Mouse (Mus musculus) forebrain, postnatal 0 days (tissue): ENCODE results near the gene Elf5. TPM values are rescaled to one million over a fixed set of nuclear protein-coding genes. Genes with fewer than 3 reads are reported as not detected.

Source experiments
- ATAC-seq: fragments of 200-750 bp; cut with Nextera tagmentation; 2 replicates; pipeline ENCODE4 v1.8.0; 2017; ENCODE audit warnings: mild to moderate bottlenecking, moderate library complexity
- DNase-seq: peaks from one replicate; pipeline ENCODE4 v3.0.0-alpha.2; 2015
- H3K27ac ChIP-seq: fragments of 300-500 bp; sonication (generic); 2 replicates; pipeline ENCODE4 v1.5.1; 2014; ENCODE audit warnings: low read depth, mild to moderate bottlenecking, antibody characterized with exemption, low read length, moderate library complexity, mixed read lengths
- H3K27me3 ChIP-seq: fragments of 300-500 bp; sonication (generic); 2 replicates; pipeline ENCODE4 v1.6.1; 2014; ENCODE audit warnings: mild to moderate bottlenecking, low read length, mixed read lengths; ENCODE audit not compliant: insufficient read depth
- H3K36me3 ChIP-seq: fragments of 300-500 bp; sonication (generic); 2 replicates; pipeline ENCODE4 v1.6.1; 2014; ENCODE audit warnings: mild to moderate bottlenecking, moderate library complexity; ENCODE audit not compliant: insufficient read depth
- H3K4me1 ChIP-seq: fragments of 300-500 bp; sonication (generic); 2 replicates; pipeline ENCODE4 v1.6.1; 2014; ENCODE audit warnings: antibody characterized with exemption; ENCODE audit not compliant: insufficient read depth
- H3K4me2 ChIP-seq: fragments of 300-500 bp; sonication (generic); 2 replicates; pipeline ENCODE4 v1.6.1; 2014; ENCODE audit warnings: low read depth, mild to moderate bottlenecking, moderate library complexity
- H3K4me3 ChIP-seq: fragments of 300-500 bp; sonication (generic); 2 replicates; pipeline ENCODE4 v1.5.1; 2014; ENCODE audit warnings: low read depth, low read length, mixed read lengths
- H3K9ac ChIP-seq: fragments of 300-500 bp; sonication (generic); 2 replicates; pipeline ENCODE4 v1.6.1; 2014; ENCODE audit warnings: mild to moderate bottlenecking
- H3K9me3 ChIP-seq: fragments of 300-500 bp; sonication (generic); 2 replicates; pipeline ENCODE4 v1.6.1; 2016; ENCODE audit warnings: low read length
- CTCF ChIP-seq: sonication (generic); IDR thresholded peaks from 2 replicates; pipeline ENCODE4 v1.5.1; 2016; ENCODE audit warnings: antibody characterized with exemption, control low read depth, low read depth
- WGBS: fragments of 180-500 bp; shearing (Covaris S2); extraction: QIAGEN DNeasy Blood & Tissue Kit; methylation state at CpG from one replicate; pipeline ENCODE4 v1.1.7; 2014; 5-methylcytosine and 5-hydroxymethylcytosine counted together
- polyA plus RNA-seq: library from polyadenylated mRNA; unstranded; fragments of >200 nt; fragmentation: Nextera tagmentation; extraction: Ambion mirVana; gene quantifications from 2 replicates; pipeline ENCODE4 v1.2.1, GENCODE M21; 2015
- total RNA-seq: library from RNA; depleted of rRNA; stranded (reverse); fragments of >200 nt; gene quantifications from 2 replicates; pipeline ENCODE4 v1.2.3, GENCODE M21; 2014

The Elf5 gene
- total and polyA plus RNA-seq, 2 experiments from 2014 or later = not detected

DNA sequence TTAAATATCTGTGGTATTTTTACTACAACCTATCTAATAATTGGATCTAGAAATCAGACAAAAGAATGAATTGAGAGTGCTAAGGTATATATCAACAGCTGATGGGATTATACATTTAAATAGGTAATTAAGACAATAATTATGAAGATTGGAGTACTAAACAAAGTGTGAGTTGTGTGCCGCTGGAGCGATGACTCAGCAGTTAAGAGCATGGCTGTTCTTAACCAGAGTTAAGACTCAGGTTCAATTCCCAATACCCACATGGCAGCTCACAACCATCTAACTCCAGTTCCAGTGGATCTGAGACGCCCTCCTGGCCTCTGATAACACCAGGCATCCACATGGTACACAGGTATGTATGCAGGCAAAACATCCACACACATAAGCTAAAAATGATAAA, 61.9 kb downstream of the Elf5 start:
- H3K36me3 ChIP-seq = peaks cover 39% of the 10 kb centered on the region
- ATAC-seq = no peak

DNA sequence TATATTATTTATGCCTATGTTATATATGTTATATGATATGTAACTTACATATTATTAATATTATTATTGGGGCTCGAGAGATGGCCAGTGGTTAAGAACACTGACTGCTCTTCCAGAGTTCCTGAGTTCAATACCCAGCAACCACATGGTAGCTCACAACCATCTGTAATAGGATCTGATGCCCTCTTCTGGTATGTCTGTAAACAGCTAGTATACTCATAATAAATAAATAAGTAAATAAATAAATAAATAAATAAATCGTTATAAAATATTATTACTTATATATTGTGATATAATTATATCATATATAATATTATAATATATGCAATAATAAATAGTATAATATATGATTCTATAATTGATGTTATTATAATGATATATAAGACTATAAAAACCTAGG, 64.7 kb downstream of the Elf5 start:
- peaks cover 21% of the 10 kb centered on the region for H3K36me3 ChIP-seq
- no peak overlapping the region for H3K27ac ChIP-seq
- no peak overlapping the region for H3K9ac ChIP-seq
- H3K4me2 ChIP-seq = no peak overlapping the region
- WGBS = 94% methylated on average over 2 of the region's 2 CpGs
- no peak overlapping the region for H3K4me3 ChIP-seq
- DNase-seq = no peak
- no peak for TF ChIP-seq CTCF
- H3K9me3 ChIP-seq = no peaks in the 10 kb centered on the region
- H3K4me1 ChIP-seq = no peaks in the 10 kb centered on the region
- no peaks in the 10 kb centered on the region for H3K27me3 ChIP-seq
- no peak for ATAC-seq

More for the DNA sequence above, 61.9 kb downstream of the Elf5 start:
- TF ChIP-seq CTCF = no peak
- no peak for DNase-seq
- 91% methylated on average over 3 of the region's 3 CpGs for WGBS
- H3K27ac ChIP-seq = no peak overlapping the region
- H3K4me1 ChIP-seq = no peaks in the 10 kb centered on the region
- H3K9ac ChIP-seq = no peak overlapping the region
- no peaks in the 10 kb centered on the region for H3K27me3 ChIP-seq
- H3K4me2 ChIP-seq = no peak overlapping the region
- H3K4me3 ChIP-seq = no peak overlapping the region
- H3K9me3 ChIP-seq = no peaks in the 10 kb centered on the region

DNA sequence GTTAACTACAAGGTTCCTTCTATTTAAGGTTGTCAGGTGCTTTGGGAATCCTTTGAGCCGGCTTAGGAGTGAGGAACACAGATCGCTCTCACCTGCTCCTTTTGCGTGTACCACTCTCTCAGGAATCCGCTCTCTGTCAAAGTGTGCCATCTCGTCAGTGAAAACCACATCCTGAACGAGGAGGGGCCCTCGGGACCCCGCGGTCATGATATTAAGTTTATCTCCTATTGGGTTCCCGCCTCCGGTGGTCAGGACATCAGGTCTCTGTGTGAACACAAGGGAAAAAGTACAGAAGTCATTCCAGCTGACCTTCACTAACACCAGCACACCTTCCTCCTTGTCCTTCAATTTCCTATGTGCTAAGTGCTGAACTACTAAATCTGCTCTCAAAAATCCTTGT, 65.2 kb downstream of the Elf5 start:
- H3K4me1 ChIP-seq = no peaks in the 10 kb centered on the region
- ATAC-seq = no peak

DNA sequence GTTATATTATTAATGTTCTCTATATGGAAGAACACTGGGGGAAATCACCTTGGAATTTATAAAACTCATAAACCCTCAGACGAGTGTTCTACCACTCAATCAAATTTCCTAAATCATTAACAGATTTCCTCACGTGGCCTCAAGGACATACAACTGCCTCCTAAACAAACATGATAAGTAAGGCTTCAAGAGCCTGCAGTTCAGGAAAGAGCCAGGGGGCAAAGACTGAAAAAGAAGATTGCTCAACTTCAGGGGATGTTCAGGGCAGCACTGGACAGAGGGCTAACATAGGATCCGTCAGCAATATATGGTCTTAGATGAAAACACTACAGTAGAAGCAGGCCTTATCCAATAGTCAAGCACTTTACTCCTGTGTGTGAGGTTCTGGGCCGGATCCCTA, 66.0 kb downstream of the Elf5 start:
- Histone ChIP-seq H3K4me1 (no peaks in the 10 kb centered on the region), H3K4me3 (no peak overlapping the region), H3K27me3 (no peaks in the 10 kb centered on the region), H3K9me3 (no peaks in the 10 kb centered on the region), H3K9ac (no peak overlapping the region), H3K36me3 (peaks cover 17% of the 10 kb centered on the region), H3K27ac (no peak overlapping the region), H3K4me2 (no peak overlapping the region)
- WGBS = 88% methylated on average over 4 of the region's 4 CpGs
- no peak for DNase-seq
- TF ChIP-seq CTCF = no peak
- no peak for ATAC-seq

More for the DNA sequence above, 65.2 kb downstream of the Elf5 start:
- no peak overlapping the region for H3K27ac ChIP-seq
- DNase-seq = no peak
- no peak overlapping the region for H3K9ac ChIP-seq
- no peaks in the 10 kb centered on the region for H3K9me3 ChIP-seq
- no peak for TF ChIP-seq CTCF
- H3K4me3 ChIP-seq = no peak overlapping the region
- H3K36me3 ChIP-seq = peaks cover 17% of the 10 kb centered on the region
- H3K4me2 ChIP-seq = no peak overlapping the region
- no peaks in the 10 kb centered on the region for H3K27me3 ChIP-seq
- whole genome bisulfite sequencing = 93% methylated on average over 11 of the region's 11 CpGs

DNA sequence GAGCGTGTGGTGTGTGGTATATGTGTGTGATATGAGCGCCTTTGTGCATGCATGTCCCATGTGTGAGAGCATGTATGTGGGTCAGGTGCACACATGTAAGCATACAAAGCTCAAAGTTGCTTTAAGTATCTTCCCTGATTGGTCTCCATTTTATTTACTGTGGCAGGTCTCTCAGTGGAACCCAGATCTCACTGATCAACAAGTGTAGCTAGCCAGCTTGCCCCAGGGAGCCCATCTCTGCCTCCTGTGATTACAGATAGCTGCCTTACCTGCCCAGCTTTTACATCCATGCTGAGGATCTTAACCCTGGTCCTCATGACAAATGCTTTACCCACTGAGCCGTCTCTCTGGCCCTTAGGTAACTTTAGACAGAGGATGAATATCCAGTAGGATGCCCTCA, 66.8 kb downstream of the Elf5 start:
- DNase-seq = no peak
- no peak overlapping the region for H3K27ac ChIP-seq
- H3K27me3 ChIP-seq = no peaks in the 10 kb centered on the region
- peaks cover 1% of the 10 kb centered on the region; the same call in 1 of the 2 replicates for H3K4me1 ChIP-seq
- no peak for ATAC-seq
- TF ChIP-seq CTCF = no peak
- 96% methylated on average over 3 of the region's 3 CpGs for WGBS
- no peak overlapping the region for H3K9ac ChIP-seq
- no peak overlapping the region for H3K4me2 ChIP-seq
- no peak overlapping the region for H3K4me3 ChIP-seq
- H3K9me3 ChIP-seq = no peaks in the 10 kb centered on the region
- H3K36me3 ChIP-seq = peaks cover 11% of the 10 kb centered on the region

DNA sequence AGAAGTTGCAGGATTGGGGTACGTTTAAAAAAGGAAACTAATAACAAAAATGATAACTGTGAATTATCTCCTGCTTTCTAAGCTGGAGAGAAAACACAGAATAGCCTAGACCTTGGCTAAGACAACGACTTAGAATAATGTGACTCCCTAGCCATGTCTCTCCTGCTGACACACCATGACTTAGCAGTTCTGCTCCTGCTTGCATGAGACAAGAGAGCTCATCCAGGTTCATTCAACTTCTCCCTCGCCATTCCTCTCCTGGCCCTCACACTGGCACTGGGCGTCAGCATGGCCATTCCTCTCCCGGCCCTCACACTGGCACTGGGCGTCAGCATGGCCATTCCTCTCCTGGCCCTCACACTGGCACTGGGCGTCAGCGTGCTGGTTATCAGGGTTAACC, 68.8 kb downstream of the Elf5 start:
- Histone ChIP-seq H3K4me2 (no peak overlapping the region), H3K27me3 (no peaks in the 10 kb centered on the region), H3K27ac (no peak overlapping the region), H3K4me3 (no peak overlapping the region), H3K4me1 (peaks cover 11% of the 10 kb centered on the region; the same call in 1 of the 2 replicates), H3K9me3 (no peaks in the 10 kb centered on the region), H3K36me3 (no peaks in the 10 kb centered on the region), H3K9ac (no peak overlapping the region)
- DNase-seq = no peak
- ATAC-seq = no peak
- 91% methylated on average over 8 of the region's 8 CpGs for WGBS
- TF ChIP-seq CTCF = no peak

DNA sequence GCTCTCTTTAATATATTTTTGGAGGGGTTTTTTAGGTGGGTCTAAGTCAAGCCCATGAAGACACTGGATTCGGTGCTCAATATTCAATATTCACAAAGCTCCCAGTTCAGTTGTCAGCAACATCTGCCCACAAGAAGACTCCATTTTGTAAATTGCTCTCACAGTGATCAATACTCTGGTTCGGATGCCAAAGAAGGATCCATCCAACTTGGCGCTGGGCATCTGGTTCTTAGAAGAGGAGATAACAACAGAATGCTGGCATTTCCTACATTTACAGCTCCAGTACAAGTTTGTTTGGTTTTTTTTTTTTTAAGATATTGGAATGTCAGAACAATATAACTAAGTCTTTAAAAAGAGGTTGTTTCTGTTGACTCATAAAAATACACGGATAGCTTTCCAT, 69.4 kb downstream of the Elf5 start:
- H3K27me3 ChIP-seq = no peaks in the 10 kb centered on the region
- no peak overlapping the region for H3K9ac ChIP-seq
- H3K27ac ChIP-seq = no peak overlapping the region
- H3K4me3 ChIP-seq = no peak overlapping the region
- no peaks in the 10 kb centered on the region for H3K36me3 ChIP-seq
- H3K4me2 ChIP-seq = no peak overlapping the region
- no peak for ATAC-seq
- H3K9me3 ChIP-seq = no peaks in the 10 kb centered on the region
- no peak for DNase-seq
- no peak for TF ChIP-seq CTCF
- peaks cover 11% of the 10 kb centered on the region; the same call in 1 of the 2 replicates for H3K4me1 ChIP-seq
- 94% methylated on average over 4 of the region's 4 CpGs for WGBS
